Mouse (Mus musculus): Measurements from ENCODE around the gene Dchs2. TPM values are rescaled to one million over a fixed set of nuclear protein-coding genes. Genes with fewer than 3 reads are reported as not detected.

The Dchs2 gene
- polyA plus RNA-seq, 1 experiment from 2014 or later: 0.18 TPM

GRCm38 (mm10) chr3:83283882-83284281 is 156.1 kb downstream of the Dchs2 start:
- H3K9me3 ChIP-seq: no peaks in the 10 kb centered on the region
- H3K4me3 ChIP-seq: no peak overlapping the region
- 65% methylated on average over 1 of the region's 1 CpGs for WGBS
- no peaks in the 10 kb centered on the region for H3K4me1 ChIP-seq
- DNase-seq (ENCODE audit: low spot score): no peak
- no peaks in the 10 kb centered on the region for H3K36me3 ChIP-seq
- H3K27me3 ChIP-seq (ENCODE audit: insufficient read depth, poor library complexity, severe bottlenecking): no peaks in the 10 kb centered on the region
- H3K27ac ChIP-seq: no peak overlapping the region

- peak; percentile 79 for DNase-seq (ENCODE audit: low spot score)
- no peaks in the 10 kb centered on the region for H3K4me1 ChIP-seq
- H3K9me3 ChIP-seq: no peaks in the 10 kb centered on the region
- H3K27me3 ChIP-seq (ENCODE audit: insufficient read depth, poor library complexity, severe bottlenecking): no peaks in the 10 kb centered on the region
- H3K4me3 ChIP-seq: peak overlapping the region; percentile 53
- WGBS: 13% methylated on average over 11 of the region's 11 CpGs
- no peaks in the 10 kb centered on the region for H3K36me3 ChIP-seq
- H3K27ac ChIP-seq: peak overlapping the region; percentile 67; the same call in 1 of the 2 replicates
These were observed 159.2 kb downstream of the Dchs2 start for GRCm38 (mm10) chr3:83286975-83287405.

- Histone ChIP-seq H3K4me3 (no peak overlapping the region), H3K4me1 (no peaks in the 10 kb centered on the region), H3K27ac (no peak overlapping the region), H3K27me3 (ENCODE audit: insufficient read depth, poor library complexity, severe bottlenecking) (no peaks in the 10 kb centered on the region), H3K9me3 (no peaks in the 10 kb centered on the region), H3K36me3 (no peaks in the 10 kb centered on the region)
- DNase-seq (ENCODE audit: low spot score): no peak
- WGBS: 73% methylated on average over 6 of the region's 6 CpGs
These were observed 160.5 kb downstream of the Dchs2 start for GRCm38 (mm10) chr3:83288118-83288840.

GRCm38 (mm10) chr3:83290482-83290881 is 162.7 kb downstream of the Dchs2 start:
- Histone ChIP-seq H3K27me3 (ENCODE audit: insufficient read depth, poor library complexity, severe bottlenecking) (no peaks in the 10 kb centered on the region), H3K4me1 (no peaks in the 10 kb centered on the region), H3K9me3 (no peaks in the 10 kb centered on the region), H3K36me3 (no peaks in the 10 kb centered on the region), H3K4me3 (no peak overlapping the region), H3K27ac (no peak overlapping the region)
- DNase-seq (ENCODE audit: low spot score): no peak

GRCm38 (mm10) chr3:83290953-83291352 is 163.2 kb downstream of the Dchs2 start:
- WGBS: 38% methylated on average over 1 of the region's 1 CpGs
- Histone ChIP-seq H3K4me1 (no peaks in the 10 kb centered on the region), H3K4me3 (no peak overlapping the region), H3K36me3 (no peaks in the 10 kb centered on the region), H3K9me3 (no peaks in the 10 kb centered on the region), H3K27me3 (ENCODE audit: insufficient read depth, poor library complexity, severe bottlenecking) (no peaks in the 10 kb centered on the region), H3K27ac (no peak overlapping the region)
- DNase-seq (ENCODE audit: low spot score): no peak

GRCm38 (mm10) chr3:83299783-83300382 is 172.1 kb downstream of the Dchs2 start:
- H3K27me3 ChIP-seq (ENCODE audit: insufficient read depth, poor library complexity, severe bottlenecking): no peaks in the 10 kb centered on the region
- no peaks in the 10 kb centered on the region for H3K9me3 ChIP-seq
- WGBS: 60% methylated on average over 5 of the region's 5 CpGs
- H3K4me3 ChIP-seq: no peak overlapping the region
- DNase-seq (ENCODE audit: low spot score): no peak
- H3K36me3 ChIP-seq: no peaks in the 10 kb centered on the region
- no peak overlapping the region for H3K27ac ChIP-seq
- H3K4me1 ChIP-seq: no peaks in the 10 kb centered on the region

GRCm38 (mm10) chr3:83303876-83304275 is 176.1 kb downstream of the Dchs2 start:
- Histone ChIP-seq H3K4me3 (no peak overlapping the region), H3K27me3 (ENCODE audit: insufficient read depth, poor library complexity, severe bottlenecking) (no peaks in the 10 kb centered on the region), H3K36me3 (no peaks in the 10 kb centered on the region), H3K4me1 (no peaks in the 10 kb centered on the region), H3K9me3 (no peaks in the 10 kb centered on the region), H3K27ac (no peak overlapping the region)
- DNase-seq (ENCODE audit: low spot score): no peak
- WGBS: 70% methylated on average over 5 of the region's 5 CpGs

- Histone ChIP-seq H3K27me3 (ENCODE audit: insufficient read depth, poor library complexity, severe bottlenecking) (no peaks in the 10 kb centered on the region), H3K4me1 (no peaks in the 10 kb centered on the region), H3K9me3 (no peaks in the 10 kb centered on the region), H3K36me3 (no peaks in the 10 kb centered on the region), H3K27ac (no peak overlapping the region), H3K4me3 (no peak overlapping the region)
- no peak for DNase-seq (ENCODE audit: low spot score)
- 84% methylated on average over 3 of the region's 3 CpGs for WGBS
These were observed 218.2 kb downstream of the Dchs2 start for GRCm38 (mm10) chr3:83345928-83346327.

- H3K9me3 ChIP-seq: no peaks in the 10 kb centered on the region
- no peak overlapping the region for H3K4me3 ChIP-seq
- 75% methylated on average over 9 of the region's 9 CpGs for WGBS
- H3K27me3 ChIP-seq (ENCODE audit: insufficient read depth, poor library complexity, severe bottlenecking): no peaks in the 10 kb centered on the region
- no peak for DNase-seq (ENCODE audit: low spot score)
- H3K4me1 ChIP-seq: no peaks in the 10 kb centered on the region
- no peak overlapping the region for H3K27ac ChIP-seq
- H3K36me3 ChIP-seq: no peaks in the 10 kb centered on the region
These were observed 240.8 kb downstream of the Dchs2 start for GRCm38 (mm10) chr3:83368500-83369068.

GRCm38 (mm10) chr3:83369871-83370270 is 242.1 kb downstream of the Dchs2 start:
- 73% methylated on average over 2 of the region's 2 CpGs for WGBS
- H3K36me3 ChIP-seq: no peaks in the 10 kb centered on the region

GRCm38 (mm10) chr3:83374333-83374732 is 246.6 kb downstream of the Dchs2 start:
- Histone ChIP-seq H3K27ac (no peak overlapping the region), H3K9me3 (peaks cover 10% of the 10 kb centered on the region; the same call in 1 of the 2 replicates), H3K4me1 (no peaks in the 10 kb centered on the region), H3K27me3 (ENCODE audit: insufficient read depth, poor library complexity, severe bottlenecking) (no peaks in the 10 kb centered on the region), H3K36me3 (no peaks in the 10 kb centered on the region), H3K4me3 (no peak overlapping the region)
- DNase-seq (ENCODE audit: low spot score): no peak
- WGBS: 75% methylated on average over 6 of the region's 6 CpGs

More at GRCm38 (mm10) chr3:83369871-83370270, 242.1 kb downstream of the Dchs2 start:
- no peaks in the 10 kb centered on the region for H3K9me3 ChIP-seq
- H3K4me3 ChIP-seq: no peak overlapping the region
- H3K27ac ChIP-seq: no peak overlapping the region
- no peaks in the 10 kb centered on the region for H3K4me1 ChIP-seq
- H3K27me3 ChIP-seq (ENCODE audit: insufficient read depth, poor library complexity, severe bottlenecking): no peaks in the 10 kb centered on the region
- no peak for DNase-seq (ENCODE audit: low spot score)

- no peaks in the 10 kb centered on the region for H3K27me3 ChIP-seq (ENCODE audit: insufficient read depth, poor library complexity, severe bottlenecking)
- no peak overlapping the region for H3K4me3 ChIP-seq
- no peaks in the 10 kb centered on the region for H3K4me1 ChIP-seq
- no peak overlapping the region for H3K27ac ChIP-seq
- 86% methylated on average over 6 of the region's 6 CpGs for WGBS
- DNase-seq (ENCODE audit: low spot score): no peak
- H3K9me3 ChIP-seq: peaks cover 10% of the 10 kb centered on the region; the same call in 1 of the 2 replicates
- no peaks in the 10 kb centered on the region for H3K36me3 ChIP-seq
These were observed 249.1 kb downstream of the Dchs2 start for GRCm38 (mm10) chr3:83376834-83377233.

All from heart, embryonic 10.5 days (tissue).